Mouse (Mus musculus): ENCODE results near the gene Osbpl2.

The Osbpl2 gene

DNA sequence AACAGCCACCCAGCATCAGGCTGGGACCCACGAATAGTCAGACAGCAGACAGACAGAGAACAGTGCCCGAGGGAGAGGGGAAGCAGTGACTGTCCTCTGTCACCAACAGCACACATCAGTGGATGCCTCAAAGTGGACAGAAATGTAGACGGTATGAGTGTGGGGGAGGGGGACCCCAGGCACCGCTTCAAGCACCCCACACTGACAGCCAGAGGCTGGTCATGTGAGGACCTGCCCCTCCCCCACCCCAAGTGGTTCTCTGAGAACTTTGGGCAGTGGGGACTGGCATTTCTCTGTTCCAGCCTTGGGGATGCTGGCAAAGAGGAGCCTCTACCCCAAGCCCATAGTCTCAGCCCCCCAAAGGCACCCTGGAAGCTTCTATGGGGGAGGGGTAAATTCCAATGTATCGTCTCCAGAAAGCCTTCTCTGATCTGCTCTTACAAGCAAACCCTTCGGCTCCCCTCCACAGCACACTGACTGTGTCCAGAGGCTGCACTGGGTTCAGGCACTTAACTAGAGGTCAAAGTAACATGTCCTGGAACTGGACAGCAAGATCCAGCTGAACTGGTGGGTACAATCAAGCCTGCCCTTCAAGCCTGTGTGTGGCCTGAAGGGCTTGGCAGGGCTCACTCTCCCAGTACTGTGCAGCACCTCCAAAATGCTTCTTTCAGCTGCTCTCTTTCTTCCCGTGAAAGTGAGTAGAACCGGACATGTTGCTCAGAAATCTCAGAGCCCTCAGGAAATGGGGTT lies 13.5 kb upstream of the Osbpl2 start:
- DNase-seq: no peak

DNA sequence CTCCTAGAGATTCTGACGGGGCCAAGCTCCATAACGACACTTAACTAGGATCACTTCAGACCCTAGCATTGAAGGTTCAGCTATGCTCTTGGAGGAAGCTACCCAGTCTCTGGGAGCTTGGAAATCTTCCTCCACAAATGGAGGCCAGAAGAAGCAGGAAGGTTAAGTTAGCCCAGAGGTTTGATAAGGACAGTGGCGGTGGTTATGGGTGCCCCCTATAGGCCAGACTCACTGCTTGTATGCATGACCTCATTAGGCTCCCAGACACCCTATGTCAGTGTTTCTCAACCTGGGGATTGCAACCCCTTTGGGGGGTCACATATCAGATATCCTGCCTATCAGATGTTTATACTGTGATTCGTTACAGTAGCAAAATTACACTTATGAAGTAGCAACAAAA lies 12.0 kb upstream of the Osbpl2 start:
- DNase-seq: no peak

DNA sequence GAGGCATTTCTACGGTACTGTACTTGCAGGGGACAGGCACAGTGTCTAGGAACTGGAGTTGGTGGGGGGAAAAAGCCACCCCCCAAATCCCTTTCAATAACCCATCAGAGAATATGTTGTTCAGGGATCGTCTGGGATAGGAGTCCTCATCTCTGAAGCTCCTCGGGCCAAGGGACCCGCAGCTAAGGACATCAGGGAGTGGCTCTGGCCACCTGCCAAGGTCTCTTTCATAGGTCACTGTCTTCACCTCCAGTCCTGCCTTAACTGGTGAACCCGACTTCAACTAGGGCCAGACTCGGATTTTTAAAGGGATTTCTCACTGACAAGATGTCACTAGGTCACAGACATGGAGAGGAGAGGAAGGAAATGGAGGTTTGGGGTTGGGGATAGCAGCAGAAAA lies 10.8 kb upstream of the Osbpl2 start:
- no peak for DNase-seq

DNA sequence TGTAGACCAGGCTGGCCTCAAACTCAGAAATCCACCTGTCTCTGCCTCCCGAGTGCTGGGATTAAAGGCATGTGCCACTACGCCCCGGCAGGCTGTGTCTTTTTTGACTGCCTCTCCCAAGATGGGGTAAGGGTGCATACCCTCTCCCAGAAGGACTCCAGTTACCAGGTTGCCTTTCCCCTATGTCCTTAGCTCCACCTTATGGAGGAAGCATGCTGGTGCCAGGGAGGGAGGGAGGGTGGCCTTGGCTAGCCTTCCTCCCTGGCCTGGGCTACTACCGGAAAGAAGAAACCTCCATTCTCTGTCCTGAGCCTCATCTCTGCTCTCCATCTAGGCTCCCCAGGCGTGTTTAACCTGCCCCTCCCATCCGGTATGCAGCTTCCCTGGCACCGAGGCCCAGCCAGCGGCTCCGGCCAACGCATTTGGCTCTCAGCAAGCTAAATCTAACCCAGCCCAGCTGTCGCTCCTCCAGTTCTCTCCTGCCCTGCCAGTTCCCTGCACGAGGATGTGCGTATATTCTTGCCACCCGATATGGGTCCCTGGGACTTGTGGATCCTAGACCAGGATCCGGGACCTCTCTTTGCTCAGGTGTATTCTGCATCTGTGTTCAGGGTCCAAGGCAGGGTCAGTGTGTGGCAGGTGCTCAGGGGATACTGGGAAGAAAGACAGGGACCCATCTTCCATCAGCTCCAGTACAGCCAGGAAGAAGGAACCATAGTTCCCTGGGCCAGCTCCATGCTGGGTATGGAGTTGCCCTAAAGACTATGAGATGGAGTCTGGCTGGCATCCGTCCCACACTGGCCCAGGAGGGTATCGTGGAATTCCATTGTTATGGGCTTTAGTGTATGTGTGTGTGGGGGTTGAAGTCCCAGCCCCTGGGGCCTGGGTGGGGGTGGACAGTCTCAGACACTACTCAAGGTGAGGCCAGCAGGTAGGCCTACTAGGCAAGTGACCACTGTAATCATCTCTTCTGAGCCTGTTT lies 4.9 kb upstream of the Osbpl2 start:
- DNase-seq: peak; percentile 87

DNA sequence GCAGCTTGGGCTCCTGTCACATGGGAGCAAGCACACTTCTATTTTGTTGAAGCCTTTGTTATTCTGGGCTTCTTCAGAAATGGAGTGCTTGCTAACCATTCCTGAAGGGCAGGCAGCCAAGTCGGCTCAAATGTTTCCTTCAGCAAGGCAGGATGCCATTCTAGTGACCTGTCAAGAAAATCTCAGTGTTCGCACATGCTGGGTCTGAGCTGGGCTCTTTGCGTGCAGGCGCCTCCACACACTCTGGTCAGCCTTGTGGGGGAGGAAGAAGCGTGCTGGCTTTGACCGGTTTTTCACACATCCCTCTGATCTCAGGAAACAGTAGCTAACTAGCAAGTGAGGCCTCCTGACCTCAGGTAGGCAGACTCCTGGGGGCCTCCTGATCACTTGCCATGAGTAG lies 3.8 kb upstream of the Osbpl2 start:
- DNase-seq: peak; percentile 87

DNA sequence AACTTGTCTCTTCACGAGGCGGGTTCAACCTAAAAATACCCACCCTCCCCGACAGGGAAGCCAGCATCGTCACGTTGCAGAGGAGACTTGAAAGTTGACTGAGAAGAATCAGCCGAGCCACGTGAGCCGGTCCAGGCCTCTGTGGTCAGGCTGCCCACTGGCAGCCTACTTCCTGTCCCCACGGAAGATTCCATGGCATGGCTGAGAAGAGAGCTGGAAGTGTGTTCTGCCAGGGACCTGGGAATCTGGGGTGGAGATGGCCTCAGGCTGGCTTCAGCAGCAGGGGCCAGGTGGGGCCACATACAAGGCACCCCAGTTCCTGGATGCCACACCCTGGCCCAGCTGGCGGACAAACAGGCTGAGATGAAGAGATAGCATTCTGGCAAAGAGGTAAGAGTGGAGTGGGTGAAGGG lies 3.0 kb upstream of the Osbpl2 start:
- DNase-seq: peak; percentile 32

DNA sequence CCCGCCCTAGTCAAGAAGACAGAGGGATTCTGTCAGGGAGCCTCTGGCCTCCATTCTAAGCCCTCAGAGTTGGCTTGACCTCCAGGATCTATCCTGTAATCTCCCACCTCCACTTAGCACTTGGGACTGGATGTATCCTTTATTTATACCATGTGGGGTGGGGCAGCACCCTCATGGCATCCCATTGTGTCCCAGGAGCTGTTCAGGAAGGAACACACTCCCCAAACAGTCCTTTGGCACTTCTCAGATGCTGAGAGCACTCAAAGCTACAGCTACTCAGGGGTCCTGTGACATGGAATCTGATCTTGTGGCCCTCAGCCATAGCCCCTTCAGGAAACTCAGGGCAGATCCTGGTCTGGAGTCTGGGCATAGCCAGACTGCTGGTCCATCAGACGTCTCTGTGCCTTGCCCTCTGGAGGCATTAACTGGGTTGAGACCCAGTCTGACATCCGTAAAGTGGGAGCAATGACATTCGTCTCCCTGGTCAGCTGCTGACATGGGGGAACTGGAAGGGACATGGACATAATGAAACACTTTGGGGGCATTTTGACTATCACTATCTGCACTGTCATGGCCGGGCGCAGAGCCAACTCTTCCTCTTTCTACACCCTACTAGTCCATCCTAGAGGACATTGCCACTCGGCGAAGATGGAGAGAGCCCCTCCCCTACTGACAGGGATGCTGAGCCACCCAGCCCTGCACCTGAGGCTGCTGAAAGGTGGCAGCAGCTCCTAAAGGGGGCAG lies 2.2 kb upstream of the Osbpl2 start:
- peak; percentile 66 for DNase-seq

DNA sequence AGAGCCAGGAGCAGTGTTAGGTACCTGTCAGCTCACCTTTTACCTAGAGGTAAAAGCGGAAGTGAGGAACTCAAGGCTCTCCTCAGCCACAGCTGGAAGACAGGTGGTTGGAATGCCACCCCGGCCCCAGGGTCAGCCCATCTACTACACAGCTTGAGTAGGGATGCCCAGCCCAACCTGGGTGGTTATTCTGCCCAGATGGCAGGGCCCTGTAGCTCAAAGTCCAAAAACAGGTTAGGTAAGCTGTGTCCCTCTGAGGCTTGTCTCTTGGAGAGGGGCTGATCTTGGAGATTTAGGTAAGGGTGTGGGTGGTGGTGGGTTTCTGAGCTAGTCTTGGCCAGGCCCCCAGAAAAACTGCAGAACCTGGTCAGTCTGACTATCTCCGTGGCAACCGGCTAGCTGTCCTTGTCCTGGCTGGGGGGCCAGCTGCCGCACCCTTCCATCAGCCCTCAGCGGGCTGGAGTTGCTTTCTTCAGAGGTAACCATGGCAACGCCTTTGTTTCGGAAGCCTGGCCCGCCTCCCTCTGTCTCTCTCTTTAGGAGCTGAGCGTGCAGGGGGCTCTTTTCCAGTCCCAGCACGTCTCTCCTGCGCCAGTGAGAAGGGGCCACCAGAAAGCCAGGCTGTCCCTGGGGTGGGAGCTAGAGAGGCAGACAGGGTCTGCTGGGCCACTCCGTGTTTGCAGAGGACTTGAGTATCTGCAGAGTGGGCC lies 1.5 kb upstream of the Osbpl2 start:
- DNase-seq: peak; percentile 62

DNA sequence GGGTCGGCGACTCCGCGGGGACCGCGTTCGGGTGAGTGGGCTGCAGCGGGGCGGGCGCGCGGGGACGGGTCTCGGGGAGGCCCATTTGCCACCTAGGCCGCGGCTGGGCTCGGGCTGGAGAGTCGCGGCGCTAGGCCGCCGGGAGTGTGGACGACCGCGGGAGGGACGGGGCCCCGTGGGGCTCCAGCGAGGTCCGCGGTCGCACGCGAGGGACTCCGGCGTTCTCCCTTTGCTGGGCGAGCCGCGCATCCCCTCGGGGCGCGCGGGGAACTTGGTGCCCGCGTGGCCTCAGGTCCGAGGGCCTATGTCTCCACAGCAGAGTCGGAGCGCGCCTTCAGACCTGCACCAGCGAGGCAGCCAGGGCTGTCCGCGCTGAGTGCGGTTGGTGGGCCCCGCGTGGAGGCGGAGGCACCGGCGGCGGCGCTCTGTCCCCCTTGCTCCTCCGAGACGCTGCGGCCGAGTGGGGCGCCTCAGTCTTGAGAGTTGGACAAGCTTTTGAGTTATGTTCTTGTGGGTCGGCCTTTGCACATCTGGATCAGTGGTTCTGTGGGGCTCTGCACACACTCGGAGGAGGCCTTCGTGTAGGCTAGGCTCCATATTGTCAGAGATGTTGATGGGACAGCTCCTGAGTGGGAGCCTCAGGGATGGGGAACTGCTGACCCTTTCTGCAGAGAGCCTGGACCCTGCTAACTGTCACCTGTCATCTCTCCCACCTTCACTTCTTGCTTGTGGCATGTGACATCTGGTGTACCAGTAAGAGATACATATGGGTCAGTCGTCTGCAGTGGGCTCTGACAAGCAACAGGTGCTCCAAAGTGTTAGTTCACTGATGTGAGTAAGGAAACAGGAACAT lies 559 bp downstream of the Osbpl2 start:
- peak; percentile 45 for DNase-seq

DNA sequence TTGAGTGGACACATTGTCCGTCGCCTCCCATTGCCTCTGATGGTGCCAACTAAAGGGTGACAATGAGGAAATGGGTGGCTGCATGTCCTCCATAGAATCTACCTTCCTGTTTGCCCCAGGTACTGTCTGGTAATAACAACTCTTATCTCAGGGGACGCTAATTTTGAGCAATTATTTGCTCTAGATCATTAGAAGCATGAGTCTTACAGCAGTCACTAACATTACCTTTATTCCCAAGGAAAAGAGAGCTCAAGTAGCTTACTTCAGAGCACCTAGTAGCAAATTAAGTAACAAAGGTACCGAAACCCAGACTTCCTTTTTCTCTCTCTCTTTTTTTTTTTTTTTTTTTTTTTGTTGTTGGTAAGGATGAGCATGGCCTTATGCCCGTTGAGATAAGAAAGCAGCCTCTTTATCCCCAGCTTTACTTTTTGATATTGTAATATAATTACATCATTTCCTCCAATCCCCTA lies 1.2 kb downstream of the Osbpl2 start:
- no peak for DNase-seq

DNA sequence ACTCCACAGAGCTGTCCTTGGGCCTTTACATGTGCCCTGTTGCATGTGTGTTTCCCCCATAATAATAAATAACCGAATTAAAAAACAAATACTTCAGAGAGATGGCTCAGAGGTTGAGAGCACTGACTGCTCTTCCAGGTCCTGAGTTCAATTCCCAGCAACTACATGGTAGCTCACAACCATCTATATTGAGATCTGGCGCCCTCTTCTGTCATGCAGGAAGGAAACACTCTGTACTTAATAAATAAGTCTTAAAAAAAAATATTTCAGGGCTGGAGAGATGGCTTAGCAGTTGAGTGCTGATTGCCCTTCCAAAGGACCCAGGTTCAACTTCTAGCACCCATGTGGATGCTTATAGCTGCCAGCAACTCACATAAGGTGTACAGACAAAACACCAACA lies 5.1 kb downstream of the Osbpl2 start:
- DNase-seq: no peak

DNA sequence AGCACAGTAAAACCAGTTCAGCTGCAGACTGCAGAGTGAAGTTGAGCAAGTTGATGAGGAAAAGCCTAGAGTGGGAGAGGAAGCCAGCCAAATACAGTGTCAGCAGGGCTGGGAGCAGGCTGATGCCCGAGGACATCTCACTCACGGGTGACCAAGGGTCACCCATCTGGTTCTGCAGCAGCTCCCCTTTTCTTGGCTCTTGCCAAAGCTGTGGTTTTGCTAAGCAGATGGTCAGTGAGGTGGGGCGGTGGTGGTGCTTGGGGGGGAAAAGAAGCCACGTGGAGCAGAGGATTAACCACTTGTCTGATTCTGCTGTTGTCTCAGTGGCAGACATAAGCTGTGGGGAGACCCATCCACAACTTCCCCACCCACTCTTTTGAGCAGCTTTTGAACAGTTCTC lies 7.1 kb downstream of the Osbpl2 start:
- peak; percentile 75 for DNase-seq

DNA sequence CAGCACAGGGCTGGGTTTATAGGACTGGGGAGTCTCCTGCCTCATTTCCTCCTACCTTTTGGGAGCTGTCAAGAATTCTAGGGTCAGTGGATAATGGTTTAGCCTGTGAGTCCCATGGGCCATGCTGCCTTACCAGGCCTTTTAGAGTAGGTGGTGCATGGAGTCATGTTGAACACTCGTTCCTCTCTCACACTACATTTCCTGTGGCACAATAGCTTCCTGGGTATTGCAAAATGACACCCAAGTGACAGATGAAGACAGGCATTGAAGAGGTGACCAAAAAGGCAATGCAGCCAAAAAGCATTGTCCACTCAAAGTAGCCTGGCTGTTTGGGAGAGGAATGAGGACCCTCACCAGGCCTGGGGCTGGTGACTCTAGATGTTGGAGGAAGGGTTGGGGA lies 8.6 kb downstream of the Osbpl2 start:
- DNase-seq: no peak

DNA sequence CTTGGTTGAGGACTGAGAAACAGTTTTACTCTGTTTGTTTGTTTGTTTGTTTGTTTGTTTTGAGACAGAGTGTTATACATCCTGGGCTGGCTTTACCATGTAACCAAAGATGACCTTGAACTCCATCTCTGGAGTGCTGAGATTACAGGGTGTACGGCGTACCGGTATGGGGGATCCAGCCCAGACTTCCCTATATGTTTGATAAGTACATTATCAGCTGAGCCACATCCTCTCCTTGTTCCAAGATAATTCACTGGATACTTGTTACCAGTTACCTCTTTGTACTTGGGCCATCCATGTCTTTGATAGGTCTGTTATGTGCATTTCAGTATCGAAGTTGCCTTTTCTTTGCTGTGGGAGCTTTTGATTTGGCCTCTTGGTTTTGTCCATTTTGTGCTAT lies 14.1 kb downstream of the Osbpl2 start:
- DNase-seq: no peak

DNA sequence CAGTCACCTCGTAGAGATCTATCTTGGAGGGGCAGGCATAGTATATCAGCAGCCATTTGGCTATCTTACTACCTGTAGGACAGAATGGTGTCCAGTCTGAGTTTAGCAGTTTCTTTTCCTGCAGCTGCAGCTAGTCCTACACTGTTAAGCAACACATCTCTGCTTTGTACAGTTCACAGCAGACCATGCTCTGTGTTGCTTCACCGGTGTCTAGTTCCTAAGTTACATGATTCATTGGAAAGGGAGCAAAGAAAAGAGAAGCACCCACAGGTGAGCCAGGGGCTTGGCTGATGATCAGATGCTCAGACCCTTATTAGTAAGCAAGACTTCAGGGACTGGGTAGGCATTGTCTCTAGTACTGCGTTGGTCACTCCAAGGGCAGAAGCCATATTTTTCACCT lies 14.8 kb downstream of the Osbpl2 start:
- no peak for DNase-seq

DNA sequence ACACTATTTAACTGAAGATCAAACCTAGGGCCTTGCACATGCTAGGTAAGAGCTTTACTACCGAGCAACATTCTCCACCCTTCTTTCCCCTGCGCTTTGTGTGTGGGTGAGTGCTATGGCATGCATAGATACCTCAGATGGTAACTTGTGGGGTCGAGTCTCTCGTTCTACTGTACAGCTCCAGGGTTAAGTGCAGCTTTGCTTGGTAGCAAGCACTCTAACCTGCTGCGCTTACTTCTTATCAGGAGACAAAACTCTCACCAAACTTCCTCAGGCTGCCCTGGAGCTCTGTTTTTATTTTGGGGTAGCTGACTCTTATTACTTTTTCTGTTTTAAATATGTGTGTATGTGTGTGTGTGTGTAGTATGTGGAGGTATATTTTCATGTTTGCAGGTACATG lies 16.3 kb downstream of the Osbpl2 start:
- no peak for DNase-seq

DNA sequence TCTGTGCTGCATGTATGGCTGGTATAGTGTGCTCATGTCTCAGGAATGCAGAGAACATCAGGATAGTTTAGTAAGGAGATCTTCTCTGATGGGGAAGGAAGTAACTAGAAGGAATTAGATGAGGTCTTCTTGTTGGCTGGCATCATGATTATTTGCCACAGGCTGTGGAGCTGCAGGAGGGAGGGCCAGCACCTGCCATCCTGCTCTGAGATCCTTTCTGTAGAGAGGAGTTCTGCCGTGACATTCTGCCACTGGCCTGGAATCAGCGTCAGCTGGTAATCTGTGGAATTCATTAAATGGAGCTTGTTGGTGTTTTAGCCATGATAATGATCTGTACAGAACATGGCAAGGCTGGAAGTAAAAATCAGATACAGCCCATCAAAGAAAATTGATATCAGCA lies 27.0 kb downstream of the Osbpl2 start:
- no peak for DNase-seq

DNA sequence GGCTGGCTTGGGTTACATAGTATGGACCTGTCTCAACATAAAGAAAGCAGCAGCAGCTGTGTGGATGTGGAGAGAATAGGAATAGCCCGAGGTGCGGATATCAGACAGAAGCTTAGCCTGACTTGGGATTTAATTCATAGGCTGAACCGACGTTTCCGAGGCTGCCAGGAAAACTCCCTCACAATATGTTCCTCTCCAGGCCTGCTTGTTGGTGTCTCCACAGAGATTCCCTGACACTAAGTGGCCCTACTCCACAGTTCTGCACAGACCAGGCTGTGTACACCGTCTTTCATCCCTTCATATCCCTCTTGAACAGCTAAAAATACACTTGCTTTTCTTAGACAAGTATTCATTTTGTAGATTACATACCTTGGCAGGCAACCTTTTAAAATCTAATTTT lies 28.3 kb downstream of the Osbpl2 start:
- DNase-seq: no peak

DNA sequence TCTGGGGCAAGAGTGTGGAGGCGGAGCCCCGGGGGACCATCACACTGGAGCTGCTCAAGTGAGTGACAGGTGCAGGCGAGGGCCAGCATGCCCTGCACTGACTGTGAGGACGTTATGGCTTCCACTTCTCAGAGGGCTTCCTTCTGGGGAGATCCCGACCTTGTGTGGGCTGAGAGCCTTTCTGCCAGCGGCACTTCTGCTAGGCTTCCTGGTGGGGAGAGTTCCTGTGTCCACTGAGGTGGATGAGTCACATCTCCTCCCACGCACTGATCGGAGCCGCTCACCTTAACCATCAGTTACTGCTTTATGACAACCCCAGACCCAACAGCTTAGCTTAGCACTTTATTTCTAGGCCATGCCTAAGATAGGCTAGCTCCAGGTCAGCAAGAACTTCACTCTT lies 29.4 kb downstream of the Osbpl2 start:
- DNase-seq: no peak

DNA sequence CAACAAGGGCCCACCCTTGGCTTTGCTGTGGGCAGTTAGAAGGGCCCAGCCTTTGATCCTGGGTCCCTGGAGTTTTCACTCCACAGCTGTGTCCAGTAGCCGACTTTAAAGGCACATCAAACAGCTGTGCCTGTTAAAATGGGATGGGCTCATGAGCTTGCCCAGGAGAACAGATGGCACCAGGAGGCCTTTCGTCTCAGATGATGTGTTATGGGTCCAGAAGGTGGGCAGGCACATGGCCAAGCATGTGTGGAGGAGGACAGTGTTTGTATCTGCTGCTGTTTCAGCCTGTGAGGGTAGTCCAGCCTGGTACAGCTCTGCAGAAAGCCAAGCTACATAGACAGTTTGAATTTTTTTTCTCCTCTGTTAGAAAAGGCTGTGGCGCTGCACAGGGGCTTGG lies 35.7 kb downstream of the Osbpl2 start:
- DNase-seq: no peak

DNA sequence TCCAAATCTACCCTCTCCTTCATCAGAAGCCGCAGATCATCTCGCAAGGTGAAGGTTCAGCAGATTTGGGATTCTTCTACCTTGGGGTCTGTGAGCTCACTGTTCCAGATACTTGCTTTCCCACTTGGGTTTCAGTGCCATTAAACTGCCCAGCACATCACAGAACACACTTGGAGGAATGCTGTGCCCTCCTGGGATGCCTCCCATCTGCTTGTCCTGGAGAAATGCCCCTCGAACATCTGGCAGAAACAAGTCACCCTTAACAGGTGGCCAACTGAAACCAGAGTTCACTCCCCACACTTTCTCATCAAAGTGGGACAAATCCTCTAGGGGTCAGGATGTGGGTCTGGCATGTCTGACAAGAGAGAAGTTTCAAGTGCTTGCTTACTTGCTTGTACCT lies 39.5 kb downstream of the Osbpl2 start:
- DNase-seq: no peak

DNA sequence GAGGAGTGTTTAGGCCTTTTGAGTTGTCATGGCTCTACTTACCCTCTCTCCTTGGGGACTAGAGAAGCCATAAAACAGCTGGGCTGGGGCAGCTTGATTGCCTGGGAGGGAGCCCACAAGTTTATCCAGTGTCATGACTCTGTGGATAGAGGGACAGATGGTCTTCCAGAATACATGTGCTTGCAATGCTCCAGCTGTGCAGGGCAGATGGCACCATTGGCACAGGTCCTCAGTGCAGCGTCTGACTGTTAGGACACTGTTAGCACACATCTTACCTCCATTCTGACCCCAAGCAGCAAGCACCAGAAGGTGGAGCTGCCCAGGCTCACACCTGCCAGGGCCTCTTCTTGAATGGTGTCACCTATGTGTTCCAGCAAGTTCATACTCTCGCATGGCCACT lies 46.7 kb downstream of the Osbpl2 start:
- DNase-seq: no peak

All from lung, postnatal 10 days (tissue).